Mouse (Mus musculus) urinary bladder, postnatal 4 days (tissue): Measurements from ENCODE around the gene Otud1.

ENCODE experiments used
- DNase-seq, 2 experiments: peaks; one replicate each; pipeline ENCODE4 v3.0.0; 2021 to 2022; ENCODE audit warnings: low spot score in 2 of 2

Gene Otud1

DNA sequence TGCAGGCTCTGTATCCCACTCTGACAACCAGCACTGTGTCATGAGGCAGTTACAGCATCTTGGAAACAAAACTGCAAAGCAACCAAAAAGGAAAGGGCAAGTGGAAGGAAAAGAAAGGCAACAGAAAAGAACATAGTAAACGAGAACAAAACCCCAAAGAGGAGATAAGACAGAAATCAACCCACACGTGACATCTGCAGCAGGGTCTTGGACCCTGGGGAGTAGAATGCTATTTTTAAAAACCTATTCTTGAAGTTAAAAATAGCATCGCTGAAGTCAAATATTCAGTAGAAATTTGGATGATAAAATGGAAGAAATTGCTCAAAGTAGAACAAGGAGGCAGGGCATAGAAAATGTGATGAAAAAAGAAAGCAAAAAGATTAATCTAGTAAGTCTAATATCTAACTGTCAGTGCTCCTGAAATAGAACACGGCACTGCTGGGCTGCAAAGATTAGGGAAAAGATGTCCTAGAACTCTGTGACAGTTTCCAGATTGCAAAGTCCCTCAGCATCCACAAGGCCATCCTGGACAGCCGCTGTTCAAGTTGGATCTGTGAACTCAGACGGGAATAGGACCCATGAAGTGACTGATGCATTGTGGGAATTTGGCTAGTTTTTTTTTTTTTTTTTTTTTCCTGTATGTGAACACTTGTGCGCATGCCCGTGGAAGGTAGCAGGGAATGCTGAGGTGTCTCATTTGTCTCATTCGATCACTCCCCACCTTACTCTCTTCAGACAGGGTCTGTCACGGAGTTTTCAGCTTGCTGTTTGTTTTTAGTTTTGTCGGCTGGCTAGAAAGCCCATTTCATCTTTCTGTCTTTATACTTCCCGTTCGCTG, 13.5 kb downstream of the Otud1 start:
- DNase-seq = no peak

DNA sequence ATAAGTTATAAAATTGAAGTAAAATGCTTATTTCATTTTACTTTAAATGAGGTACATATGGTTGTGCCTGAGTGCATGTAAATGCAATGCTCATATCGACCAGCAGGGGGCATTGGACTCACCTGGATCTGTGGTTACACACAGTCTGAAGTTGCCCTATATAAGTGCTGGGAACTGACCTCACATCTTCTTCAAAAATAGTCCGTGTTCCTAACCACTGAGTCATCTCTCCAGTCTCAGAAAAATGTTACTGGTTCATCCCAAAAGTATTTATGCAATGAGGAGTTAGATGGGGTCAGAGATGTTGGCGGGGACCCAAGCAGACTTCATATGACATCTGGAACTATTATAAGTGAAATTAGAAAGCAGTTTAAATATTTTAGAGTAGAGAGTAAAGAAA, 25.4 kb downstream of the Otud1 start:
- DNase-seq = no peak

DNA sequence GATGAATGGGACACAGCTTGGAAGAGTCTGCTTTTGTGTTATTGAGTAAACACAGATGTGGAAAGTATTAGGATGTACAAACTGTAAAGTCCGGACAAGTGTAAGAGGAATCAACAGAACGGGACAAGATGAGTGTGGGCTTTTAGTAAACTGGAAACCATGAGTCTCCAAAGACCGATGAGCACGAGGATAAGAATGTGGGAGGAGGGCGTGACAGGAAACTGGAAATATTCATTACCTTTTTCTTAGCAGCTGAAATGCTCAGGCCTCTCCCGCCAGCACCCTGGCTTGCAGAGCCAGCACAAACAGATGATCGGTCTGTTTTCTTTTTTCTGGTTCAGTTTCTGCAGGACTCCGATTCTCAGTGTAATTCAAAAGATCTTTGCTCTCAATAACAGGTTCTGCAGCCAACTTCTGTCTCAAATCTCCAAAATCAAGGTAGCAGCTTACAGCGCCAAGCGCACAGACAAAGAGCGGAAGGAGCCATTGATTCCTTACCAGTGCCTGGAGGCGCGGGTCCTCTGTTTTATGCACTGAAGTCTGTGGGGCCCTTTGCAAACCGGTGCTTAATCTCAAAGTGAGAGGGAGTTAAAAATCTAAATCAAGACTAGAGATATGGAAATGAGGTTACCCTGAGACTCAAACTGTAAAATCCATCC, 28.1 kb downstream of the Otud1 start:
- DNase-seq = no peak

DNA sequence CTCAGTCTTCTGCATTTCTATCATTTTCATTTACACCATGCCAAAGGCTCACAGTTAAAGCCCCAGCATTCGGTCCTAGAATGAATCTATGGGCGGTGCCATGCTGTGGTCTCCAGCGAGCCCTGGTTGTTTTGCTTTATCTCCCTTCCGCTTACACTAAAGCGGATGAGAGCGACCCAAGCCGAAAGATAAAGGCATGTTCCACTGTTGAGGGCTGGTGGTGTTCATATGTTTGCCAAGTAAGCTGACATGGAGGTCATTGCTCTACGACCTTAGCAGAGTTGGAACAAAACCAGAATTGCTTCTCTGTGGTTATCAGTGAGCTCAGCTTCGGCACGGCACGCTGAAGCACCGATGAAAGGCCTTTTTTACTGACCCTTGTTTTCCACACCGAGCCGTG, 32.5 kb downstream of the Otud1 start:
- DNase-seq = no peak

DNA sequence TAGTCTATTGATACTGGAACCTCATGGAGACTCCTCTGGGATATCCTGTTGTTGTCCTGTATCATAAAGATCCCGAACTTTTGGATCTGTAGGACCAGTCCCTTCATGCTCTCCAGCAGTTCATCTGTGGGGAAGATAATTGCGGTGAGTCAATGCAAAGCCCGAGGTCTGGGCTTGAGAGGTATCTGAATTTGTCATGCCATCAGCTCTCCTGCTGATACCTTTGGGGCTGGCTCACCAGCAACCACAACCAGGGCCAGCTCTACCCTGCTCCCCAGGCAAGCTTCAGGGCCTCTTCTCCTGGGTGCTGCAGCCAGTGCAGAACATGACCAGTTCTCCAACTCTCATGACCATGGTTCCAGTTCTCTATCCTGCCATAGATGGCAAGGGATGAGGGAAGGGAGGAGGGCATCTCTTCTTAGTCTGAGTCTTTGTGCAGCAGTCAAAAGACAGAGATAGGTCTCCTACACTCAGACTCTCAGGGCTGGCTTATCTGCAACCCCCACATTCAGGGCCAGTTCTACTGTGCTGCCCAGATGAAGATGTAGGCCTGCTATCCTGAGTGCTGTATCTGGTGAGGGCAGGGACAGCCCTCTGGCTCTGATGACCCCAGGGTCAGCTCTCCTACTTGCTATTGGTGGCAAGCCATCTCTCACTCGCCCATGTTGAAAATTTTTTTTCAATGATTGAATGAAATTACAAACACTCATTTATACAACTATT, 42.2 kb downstream of the Otud1 start:
- DNase-seq = no peak

DNA sequence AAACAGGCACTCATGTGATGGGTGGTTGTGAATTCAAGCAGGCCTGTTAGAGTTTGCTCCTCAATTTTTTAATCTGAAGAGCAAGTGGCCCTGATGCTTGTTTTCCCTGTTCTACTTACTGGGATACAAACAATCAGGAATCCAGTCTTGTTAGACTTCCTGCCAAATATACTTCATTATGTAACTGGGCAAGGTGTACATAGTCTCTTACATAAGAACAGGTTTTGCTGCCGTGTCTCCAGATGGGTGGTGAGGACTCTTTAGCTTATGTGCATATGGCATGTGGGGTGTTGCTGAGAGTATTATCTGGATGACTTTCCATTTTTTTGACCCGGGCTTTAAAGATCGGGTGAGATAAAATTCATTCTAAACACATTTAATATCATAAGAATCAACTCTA, 43.8 kb downstream of the Otud1 start:
- DNase-seq = no peak

DNA sequence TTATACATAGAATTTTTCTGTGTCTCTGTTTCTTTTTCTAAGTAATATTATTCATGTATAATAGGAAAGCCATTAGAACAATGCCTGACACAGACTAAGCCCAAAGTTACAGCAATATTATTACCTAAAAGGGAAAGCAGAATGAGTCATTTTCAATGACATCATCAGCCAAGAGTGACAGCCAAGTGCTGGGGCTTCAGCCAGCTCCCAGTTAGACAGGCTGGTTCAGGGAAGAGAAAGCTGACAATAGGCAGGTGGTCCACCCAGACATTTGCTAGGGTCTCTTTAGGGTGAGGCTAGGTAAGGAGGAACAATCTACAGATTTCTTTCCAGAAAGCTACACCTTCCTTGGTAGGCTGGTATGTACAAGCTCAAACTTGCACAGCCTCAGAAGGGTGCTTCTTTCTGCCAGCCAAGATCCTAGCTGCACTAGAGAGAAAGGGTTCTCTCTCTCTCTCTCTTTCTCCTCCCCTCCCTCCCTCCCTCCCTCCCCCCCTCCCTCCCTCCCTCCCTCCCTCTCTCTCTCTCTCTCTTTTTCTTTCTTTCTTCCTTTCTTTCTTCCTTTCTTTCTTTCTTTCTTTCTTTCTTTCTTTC, 45.6 kb downstream of the Otud1 start:
- no peak for DNase-seq

DNA sequence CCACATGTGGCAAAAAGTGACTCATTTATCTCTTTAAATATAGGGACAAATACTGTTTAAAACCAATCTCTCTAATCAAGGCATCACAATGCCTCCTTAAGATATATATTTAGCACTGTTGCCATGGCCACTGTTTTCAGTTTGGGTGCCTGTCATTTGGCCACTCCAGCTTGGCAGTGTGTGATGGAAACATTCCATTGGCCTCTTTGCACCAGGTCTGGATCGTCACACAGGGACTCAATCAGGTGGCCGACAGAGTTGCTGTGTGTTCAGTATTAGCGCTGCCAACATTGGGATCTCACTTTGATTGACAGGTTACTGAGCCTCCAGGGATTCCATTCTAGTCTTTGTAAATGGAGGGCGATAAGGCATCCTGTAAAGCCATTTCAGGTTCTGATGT, 46.1 kb downstream of the Otud1 start:
- no peak for DNase-seq

DNA sequence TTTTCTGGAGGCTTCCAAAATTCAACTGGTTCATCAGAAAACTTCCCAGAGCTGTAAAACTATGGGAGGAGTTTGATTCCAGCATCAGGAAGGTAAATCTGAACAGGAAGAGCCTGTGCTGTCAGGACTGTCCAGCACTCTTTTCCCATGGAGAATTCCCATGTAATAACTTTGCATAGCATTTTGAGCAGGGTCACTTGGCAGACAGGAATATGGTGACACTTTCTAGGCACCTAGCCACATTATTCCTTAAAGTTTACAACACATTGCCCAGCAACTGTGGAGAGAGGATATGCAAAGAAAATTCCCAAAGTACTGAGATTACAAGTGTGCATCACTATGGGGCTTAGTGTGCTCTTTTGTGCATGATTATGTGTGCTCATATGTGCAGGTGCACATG, 46.7 kb downstream of the Otud1 start:
- DNase-seq = no peak

DNA sequence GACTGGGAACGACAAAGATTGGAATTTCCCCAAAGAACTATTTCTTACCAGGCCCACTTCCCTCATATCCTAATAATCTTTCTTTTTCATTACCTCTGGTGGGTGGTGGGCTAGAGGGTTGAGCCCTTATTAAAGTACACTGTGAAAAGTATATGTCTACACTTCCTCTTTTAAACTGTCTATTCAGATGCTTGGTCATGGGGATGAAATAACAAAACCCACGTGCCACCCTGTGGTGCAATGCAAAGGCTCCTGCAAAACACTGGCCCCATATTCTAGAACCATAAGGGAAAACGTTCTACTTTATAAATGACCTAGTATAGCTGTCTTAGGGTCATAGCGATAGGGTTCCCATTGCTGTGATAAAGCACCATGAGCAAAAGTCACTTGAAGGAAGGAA, 49.3 kb downstream of the Otud1 start:
- DNase-seq = no peak
